Mouse (Mus musculus) embryo, embryonic 10 days (tissue): ENCODE data around the gene Ctso.
A peak's percentile ranks its signal among the peaks of the same experiment; 100 is the strongest.

Source experiments
- DNase-seq: peaks from one replicate; pipeline ENCODE4 v3.0.0-alpha.2; 2015; ENCODE audit warnings: low spot score

The Ctso gene

DNA sequence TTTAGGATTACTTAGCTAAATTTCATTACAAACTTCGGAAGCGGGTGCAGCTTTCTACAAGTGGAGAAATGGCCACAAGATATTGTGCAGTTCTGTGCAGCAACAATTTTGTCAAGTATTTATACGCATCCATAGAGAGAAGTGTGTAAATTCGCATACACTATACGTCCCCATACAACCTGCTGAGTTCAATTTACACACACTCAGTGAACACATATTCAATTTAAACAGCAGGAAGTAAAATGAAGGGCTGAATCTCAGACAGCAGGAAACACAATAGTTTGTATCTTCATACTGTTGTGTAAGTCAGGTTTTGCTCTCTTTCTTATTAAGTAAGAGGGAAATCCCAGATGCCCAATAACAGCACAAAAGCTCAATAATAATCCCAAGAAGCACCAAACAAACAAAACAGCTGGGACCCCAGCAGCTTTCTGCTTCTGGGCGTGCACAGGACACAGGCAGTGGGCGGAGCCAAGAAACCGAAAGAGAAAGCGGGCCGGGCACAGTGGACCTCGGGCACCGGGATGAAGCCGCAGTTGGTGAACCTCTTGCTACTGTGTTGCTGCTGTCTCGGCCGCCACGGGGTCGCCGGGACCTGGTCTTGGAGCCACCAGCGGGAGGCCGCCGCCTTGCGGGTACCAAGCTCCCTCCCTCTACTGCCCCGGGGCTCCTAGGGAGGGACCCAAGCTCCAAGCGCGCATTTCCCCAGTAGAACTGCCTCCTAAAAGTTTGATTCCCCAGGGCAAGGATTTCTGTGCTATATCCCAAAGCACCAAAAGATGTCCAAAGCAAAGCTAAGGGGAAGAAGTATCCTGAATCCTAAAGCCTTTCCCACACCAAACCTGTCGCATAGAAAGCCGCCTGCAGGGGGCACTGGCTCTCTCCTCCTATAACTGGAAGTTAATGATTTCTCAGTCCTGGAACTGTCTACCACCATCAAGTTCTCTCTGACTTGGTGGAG, at the start of gene Ctso:
Gene Ctso (plus strand): TSS at position 461 of the 961 bp plus-strand sequence.
- peak; percentile 77 for DNase-seq

GRCm38 (mm10) chr3:81883916-81884315, 48.5 kb upstream of the Ctso start:
- no peak for DNase-seq

DNA sequence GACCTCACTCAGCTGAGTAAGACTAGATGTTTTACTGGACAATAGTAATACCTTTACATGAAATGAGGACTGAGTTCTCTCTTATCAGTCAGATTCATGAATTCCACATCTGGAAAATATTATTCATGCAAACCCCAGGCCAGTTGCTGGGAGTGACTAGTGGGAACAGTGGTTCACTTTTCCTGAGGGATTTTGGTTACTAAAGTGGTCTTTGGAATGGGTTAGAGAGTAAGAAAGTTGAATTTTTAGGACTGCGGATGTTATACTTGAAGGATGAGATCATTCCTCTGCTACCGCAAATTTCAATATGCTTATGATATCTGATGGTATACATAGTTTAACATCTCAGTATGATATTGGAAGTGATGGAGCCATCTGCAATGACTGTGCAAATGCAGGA, 46.8 kb upstream of the Ctso start:
- no peak for DNase-seq

DNA sequence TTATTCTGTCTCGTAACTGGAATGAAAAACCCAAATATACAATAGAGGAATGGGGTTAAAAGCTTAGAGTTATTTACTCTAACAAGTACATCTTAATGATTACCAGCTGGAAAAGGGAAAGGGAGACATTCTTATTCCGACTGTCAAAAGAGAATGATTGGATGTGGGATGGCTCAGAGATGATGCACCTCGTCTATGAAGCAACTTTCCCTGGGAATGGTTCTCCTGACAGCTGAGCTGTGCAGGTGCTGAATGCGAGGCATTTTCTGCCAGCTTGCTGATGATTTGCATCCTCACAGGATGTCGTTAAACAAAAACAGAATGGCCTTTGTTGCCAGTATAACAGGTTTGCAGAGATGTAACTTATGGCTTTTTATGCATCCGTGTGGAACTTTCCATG, 43.3 kb upstream of the Ctso start:
- no peak for DNase-seq

DNA sequence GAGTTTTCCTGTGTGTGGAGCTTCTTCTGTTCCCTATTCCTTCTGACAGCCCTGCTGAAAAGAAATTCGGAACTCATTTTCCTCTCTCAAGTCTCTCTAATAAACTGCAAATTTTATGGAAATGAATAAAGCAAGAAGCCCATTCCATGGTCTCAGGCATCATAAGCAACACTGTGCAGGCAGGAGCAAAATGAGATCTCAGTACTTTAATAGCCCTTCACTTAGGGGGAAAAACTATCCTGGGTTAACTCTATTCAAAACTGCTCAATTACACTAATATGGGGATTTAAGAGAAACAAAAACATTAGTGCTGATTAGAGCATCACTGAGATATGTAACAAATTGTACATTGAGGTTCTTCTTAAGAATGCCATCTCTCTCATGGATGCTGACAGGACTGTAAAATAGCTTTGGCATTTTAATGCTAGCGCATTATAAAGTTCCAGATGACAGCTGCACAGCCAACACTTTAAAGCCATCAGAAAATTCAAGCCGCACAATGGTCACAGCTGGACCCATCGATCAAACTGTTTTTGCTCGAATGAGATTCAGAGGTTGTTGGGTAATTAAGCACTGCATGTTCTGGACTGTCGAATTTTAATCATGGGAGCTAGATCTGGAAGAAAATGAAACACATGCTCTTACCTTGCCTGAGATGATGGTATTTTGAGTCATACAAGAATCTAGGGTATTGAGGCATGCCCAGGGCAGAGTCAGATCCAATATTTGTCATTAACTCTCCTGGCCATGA, 21.9 kb upstream of the Ctso start:
- DNase-seq = no peak

DNA sequence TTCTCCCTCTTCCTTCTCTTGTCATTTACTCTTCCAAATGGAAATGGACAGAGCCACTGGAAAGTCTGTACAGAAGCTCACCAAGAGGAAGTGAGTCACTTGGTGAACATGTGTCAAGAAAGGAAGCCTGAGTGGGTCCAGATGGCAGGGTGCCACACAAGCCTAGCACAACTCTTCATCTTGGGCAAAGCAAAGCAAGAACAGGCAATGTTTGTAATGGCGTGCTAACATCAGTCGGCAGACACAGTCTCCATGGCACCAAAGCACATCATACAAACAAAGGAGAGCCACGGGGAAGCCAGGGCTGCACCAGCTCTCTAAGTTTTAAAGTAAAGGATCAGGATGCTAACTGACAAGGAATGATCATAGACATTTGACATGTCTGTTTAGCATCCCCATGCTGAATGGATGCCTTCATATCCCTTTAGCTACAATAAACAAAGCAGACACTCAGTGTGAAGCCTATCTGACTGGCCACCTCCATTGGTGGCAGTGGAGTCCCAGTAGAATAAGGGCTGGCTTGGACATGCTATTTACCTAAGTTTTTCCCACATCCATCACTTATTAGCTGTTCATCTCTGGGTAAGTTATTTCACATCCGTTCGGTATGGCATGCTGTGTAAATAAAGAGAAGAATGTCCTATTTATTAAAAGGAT, 16.2 kb upstream of the Ctso start:
- no peak for DNase-seq

- DNase-seq = no peak
Observed at GRCm38 (mm10) chr3:81917354-81917935, 15.0 kb upstream of the Ctso start.

- no peak for DNase-seq
Observed at GRCm38 (mm10) chr3:81918215-81918614, 14.2 kb upstream of the Ctso start.

- DNase-seq = no peak
Observed at GRCm38 (mm10) chr3:81919681-81920080, 12.7 kb upstream of the Ctso start.

- DNase-seq = peak; percentile 24
Observed at GRCm38 (mm10) chr3:81922910-81923309, 9.5 kb upstream of the Ctso start.

GRCm38 (mm10) chr3:81924931-81925330, 7.5 kb upstream of the Ctso start:
- DNase-seq = peak; percentile 83

DNA sequence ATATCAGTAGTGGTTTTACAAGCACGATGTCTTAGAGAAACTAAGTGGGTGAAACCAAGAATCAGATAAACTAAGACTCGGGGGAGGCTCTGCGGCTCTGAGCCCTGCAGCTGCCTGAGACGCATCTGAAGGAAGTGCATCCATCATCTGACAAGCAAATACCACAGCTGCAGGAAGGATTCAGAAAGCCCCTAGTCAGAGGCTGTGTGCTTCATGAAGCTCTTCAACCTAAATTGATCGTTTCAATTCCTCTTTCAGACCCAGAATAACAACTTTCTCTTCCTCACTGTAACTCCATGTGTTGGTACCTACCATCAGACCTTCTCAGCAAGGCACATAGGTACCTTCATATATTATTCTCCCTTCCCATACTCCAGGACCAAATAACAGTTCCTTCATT, 6.5 kb upstream of the Ctso start:
- no peak for DNase-seq

GRCm38 (mm10) chr3:81926764-81927325, 5.6 kb upstream of the Ctso start:
- DNase-seq = no peak

DNA sequence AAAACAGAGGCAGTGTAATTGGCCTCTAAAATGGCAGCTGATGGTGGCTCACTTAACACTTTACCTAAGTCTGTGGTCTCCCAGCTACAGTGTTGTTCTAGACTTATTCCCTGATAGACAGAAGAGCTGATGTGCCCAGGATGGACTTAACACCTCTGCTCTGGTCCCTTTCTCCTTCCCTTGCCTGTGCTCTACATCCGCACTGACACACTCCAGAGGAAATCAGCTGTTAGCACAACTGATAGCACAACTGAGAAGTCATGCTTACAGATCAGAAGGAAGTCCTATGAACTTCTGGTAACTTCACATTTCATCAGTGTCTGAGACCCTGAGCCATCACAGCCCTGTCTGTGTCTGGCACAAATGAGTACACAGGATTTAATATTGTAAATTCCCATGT, 3.3 kb upstream of the Ctso start:
- DNase-seq = no peak

DNA sequence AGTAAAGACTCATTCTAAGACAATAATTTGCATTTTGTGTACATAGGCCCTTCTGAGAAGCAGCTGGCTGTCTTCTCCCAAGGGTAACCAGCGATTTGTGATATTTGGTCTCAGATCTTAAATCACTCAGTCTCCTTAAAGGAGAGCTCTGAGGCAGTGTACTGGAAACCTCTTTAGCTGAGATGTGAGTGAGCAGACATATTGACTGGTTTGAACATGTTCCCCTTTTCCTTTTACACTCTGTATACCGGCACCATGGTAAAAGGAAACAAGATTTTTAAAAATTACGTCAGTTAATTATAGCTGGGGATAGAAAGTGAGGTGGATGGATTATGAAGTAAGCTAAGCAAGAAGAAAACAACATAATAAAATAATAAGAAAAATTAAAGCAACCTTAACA, 706 bp upstream of the Ctso start:
- no peak for DNase-seq

DNA sequence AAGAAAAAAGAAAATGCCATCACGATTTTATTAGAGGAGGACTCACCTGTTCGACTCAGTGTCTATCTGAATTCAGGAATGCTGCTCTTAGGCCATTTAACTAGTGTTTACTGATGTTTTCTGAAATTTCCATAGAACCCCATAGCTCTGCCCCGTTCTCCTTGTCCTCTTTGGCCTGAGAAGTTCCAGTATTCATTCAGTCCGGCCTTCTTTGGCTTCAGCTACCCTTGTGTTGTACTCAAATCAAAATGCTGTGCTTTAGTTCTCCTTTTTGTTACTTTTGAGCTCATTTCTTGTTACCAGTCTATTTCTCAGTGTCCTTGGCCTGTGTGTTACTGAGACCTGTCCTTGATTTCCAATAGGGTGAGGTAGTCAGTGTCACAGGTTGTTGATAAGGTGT, 947 bp downstream of the Ctso start:
- DNase-seq = no peak

DNA sequence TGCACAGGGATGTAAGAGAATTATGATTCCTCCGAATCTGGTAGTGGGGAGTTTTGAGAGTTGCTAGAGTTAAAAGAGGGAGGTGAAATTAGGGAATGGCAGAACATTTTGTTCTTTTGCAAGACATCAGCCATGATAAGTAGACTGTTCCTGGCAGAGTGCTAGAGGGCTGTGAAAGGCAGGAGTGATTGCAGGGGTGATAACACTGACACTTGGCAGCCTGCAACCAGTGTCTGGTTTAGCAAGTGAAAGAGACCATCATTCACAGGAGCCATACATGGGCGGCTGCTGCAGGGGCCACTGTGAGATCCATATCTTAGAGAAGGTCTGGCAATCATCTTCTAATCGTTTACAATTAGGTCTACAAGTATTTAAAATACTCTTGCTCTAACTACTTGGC, 6.5 kb downstream of the Ctso start:
- DNase-seq = no peak

- DNase-seq = no peak
Observed at GRCm38 (mm10) chr3:81942341-81942740, 9.9 kb downstream of the Ctso start.

- DNase-seq = no peak
Observed at GRCm38 (mm10) chr3:81943097-81943496, 10.7 kb downstream of the Ctso start.

DNA sequence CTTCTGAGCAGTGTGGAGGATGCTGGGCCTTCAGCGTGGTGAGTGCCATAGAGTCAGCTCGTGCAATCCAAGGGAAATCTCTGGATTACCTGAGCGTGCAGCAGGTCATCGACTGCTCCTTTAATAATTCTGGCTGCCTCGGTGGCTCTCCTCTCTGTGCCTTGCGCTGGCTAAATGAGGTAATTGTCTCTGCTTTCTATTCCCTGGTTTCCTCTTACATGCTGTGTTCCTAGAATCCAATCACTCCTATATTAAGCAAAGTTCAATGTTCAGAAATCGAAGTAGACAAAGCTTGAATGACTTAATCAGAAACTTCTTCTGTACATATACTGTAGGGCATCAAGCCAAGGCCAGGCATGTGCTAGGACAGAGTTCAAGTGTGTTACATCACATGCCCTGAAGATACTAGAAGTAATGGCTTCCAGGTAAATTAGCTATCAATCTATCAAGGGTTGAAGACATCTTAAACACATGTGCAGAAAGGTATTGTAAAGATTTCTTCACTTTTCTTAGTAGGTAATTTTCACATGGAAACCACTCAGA, 12.5 kb downstream of the Ctso start:
- no peak for DNase-seq

DNA sequence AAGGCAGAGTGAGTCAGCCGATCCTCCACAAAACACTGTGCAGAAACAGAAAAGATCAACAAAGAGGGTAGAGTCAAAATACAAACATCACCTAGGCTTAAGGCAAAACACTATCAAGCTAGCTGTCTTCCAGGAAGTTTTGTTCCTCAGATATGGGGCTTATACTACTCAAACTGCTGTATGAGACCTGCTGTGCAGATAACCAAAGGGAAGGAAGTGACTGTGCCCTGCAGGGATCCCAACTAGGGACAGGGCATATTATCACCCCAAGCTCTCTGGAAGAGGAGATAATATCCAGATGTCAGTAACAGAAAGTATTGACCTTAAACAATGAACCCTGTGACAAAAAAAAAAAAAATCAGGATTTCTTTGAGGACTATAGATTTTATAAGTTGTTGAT, 16.6 kb downstream of the Ctso start:
- DNase-seq = no peak

DNA sequence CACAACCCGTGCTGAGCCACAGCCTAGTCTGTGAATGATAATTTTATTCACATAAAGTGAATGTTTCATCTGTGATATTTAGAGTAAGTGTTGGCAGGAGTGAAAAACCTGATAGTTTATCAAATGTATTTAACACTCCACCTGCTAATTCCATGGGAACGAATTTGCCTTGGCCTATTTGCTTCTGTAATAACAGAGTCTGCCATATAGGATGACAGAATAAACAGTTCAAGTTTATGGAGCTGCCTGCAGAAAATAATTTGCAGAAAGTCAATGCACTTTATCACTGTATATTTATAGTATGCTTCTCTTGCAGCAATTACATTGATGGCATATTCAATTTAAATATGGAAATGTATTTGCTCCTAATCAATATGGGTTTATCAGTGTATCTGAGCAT, 19.4 kb downstream of the Ctso start:
- no peak for DNase-seq
